Mouse (Mus musculus): ENCODE measurements around the gene Cpe. TPM values are rescaled to one million over a fixed set of nuclear protein-coding genes. Genes with fewer than 3 reads are reported as not detected.
A peak's percentile ranks its signal among the peaks of the same experiment; 100 is the strongest.

Cpe gene
- 100 to 1,000 TPM; 345 to 374 TPM for total RNA-seq (2021)
- long read RNA-seq, experiment 1, transcript Cpe-201 (9 exons, 2,117 nt): major isoform, 545 of 617 reads
- long read RNA-seq, experiment 1, partial matches to known transcripts: 46 of 617 reads
- long read RNA-seq, experiment 1, other reads (novel, unspliced or antisense): 26 of 617 reads
- long read RNA-seq, experiment 2, transcript Cpe-201 (9 exons, 2,117 nt): major isoform, 270 of 296 reads
- long read RNA-seq, experiment 2, partial matches to known transcripts: 15 of 296 reads
- long read RNA-seq, experiment 2, other reads (novel, unspliced or antisense): 11 of 296 reads

GRCm38 (mm10) chr8:64692651-64693201 is at the start of gene Cpe:
Gene Cpe, minus strand, starts transcription at chr8:64693054.
- DNase-seq: peak; percentile 91

DNA sequence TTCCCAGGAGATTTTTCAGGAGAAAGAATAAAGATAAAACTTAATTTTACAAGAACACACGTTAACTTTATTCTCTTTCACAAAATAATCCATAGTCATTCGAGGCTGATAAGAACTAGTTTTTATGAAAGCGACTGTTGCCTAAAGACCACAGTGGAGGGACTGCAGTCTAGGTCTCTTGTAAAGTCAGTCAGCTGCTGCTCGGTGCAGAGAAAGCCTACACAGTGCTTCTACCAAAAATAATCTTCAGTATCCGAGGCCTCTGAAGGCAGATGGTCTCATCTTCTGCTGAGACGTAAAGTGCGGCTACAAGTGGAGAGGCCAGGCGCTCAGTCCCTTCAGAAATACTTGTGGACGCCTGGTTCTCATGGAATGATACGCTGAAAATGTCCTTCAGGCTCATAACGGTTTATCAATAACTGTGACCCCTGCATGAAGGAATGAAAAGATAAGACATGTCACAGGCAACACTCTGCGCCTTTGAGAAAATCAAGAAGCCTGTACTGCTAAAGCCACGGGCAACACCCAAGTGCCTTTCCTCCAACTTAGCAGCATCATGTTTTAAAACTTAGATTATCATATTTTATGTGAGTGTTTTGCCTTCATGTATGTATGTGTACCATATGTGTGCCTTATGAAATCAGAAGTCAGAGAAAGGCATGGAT is 47.8 kb upstream of the Cpe start:
- no peak for DNase-seq

DNA sequence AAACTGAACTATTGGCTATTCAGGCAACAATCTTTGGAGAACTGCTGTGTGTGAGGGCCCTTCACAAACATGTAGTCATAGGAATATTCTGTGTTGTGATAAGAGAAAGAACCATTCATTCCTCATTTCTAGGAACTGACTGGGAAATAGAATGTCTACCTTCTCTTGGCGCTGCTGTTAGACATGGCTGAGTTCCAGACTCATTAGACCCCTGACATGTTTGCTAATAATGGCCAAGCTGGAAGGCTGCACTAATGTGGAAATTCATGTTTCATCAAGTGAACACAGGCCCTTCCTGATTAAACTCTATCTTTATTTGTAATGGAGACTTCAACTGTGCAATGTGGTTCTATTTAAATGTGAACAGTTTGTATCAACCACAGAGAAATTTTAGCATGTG is 46.1 kb upstream of the Cpe start:
- DNase-seq: no peak

DNA sequence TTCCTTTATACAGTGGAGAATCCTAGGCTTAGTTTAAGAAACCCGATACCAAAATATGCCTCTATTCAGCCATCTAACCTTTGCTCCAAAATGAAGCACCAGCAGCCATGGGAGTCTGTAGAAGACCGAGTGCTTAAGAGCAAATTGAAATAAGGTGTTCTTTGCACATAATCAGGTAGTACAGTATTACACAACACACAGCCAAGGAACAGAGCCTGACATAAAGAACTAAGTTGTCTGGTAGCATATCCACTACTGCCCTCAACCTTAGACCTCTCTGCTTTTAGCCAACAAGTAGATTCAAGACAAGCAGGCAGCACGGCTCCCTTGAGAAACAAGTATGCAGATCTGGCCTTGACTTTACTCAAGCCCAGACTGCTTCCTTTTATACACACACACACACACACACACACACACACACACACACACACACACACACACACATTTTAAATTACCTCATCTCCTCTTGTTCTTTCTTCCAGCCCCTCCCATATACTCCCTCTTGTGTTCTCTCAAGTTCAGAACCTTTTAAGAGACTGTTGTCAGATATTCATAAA is 44.0 kb upstream of the Cpe start:
- DNase-seq: no peak

- DNase-seq: peak; percentile 28
Observed at GRCm38 (mm10) chr8:64735161-64735560, 42.3 kb upstream of the Cpe start.

GRCm38 (mm10) chr8:64733271-64733943 is 40.6 kb upstream of the Cpe start, which contains the start of gene Msmo1:
Gene Msmo1, minus strand, starts transcription at chr8:64733792.
- peak; percentile 97 for DNase-seq

GRCm38 (mm10) chr8:64732596-64732995 is 39.7 kb upstream of the Cpe start:
- DNase-seq: no peak

DNA sequence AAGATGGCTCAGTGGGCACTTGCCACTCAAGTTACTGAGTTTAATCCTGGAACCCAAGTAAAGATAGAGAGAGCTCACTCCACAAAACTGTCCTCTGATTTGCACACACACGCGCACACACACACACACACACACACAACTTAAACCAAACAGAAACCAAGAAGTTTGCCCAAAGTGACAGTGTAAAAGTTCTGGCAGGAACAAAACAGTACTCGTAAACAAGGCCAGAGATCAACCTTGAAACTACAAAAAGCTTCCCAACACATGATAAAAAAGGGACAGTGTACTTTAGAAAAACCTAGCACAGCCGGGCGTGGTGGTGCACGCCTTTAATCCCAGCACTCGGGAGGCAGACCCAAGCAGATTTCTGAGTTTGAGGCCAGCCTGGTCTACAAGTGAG is 35.3 kb upstream of the Cpe start:
- DNase-seq: no peak

DNA sequence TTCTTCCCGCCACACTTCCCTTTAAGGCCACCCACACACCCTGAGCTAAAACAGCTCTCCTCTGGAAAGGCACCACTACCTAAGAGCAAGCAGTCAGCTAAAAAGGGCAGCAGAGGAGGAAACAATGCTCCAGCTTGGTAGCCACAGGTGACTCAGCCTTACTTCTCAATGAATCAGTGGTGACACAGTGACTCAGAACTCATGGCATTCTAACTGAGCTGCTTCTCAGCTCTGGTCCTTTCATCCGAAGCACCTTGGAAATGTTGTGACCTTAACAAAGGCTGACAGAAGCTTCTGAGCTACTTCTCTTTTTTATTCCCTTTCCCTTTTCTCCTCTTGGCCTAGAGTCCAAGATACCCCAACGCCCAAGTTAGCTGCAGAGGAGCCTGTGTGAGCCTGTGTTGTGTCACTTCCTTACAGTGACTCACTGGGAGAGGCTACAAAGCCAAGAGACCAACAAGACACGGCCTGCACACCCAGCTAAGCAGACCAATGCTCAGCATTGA is 33.4 kb upstream of the Cpe start:
- DNase-seq: peak; percentile 46

DNA sequence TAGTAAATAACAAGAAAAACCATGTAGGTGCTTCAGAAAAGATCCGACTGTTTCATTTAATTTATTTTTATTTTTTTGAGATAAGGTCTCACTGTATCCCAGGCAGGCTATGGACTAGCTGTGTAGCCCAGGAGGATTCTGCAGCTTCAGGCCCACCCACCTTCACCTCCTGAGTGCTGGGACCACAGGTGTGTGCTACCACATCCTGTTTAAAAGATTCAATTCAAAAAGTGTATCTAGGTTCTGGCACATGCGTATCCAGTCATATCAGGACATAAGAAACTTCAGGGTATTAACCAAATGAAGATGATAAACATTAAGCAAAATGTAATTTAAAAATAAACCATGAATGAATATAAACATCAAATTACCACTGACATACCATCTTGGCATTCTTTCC is 30.4 kb upstream of the Cpe start:
- DNase-seq: no peak

GRCm38 (mm10) chr8:64717868-64718267 is 25.0 kb upstream of the Cpe start:
- no peak for DNase-seq

DNA sequence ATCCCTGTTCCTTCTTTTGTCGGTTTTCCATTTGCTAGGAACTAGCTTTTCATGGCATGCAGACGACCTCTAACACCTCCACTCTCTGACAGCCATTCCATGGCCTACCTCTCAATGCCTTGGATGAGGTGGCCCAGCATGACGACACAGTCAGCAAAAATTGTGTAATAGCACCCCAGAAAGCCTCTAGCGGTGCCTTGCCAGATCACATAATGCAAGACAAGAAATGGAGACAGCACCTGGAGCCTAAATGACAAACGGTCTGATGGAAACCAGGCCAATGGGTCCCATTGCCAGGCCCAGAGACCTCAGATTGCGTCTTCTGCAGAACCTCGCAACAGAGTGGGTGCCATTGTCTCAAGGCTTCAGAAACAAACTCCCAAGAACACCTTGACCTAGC is 19.6 kb upstream of the Cpe start:
- DNase-seq: no peak

- no peak for DNase-seq
Observed at GRCm38 (mm10) chr8:64711544-64711943, 18.7 kb upstream of the Cpe start.

DNA sequence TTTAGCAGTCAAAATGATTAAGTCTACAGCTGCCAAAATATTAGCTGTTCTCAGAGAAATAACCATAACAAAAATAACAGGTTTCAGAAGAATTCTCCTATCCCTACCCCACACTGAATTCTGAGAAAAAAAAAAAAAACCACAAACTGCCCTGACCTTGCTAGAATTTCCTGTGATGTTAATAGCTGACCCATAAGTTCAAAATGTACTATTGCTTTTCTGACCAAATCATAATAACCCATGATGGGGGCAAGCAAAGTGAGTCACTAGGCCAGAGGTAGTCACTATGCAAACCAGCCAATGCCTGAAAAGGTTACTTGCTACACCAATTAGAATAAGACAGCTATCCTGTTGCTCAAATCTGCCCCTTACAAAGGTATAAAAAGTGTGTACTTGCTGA is 14.6 kb upstream of the Cpe start:
- DNase-seq: no peak

GRCm38 (mm10) chr8:64703191-64703590 is 10.3 kb upstream of the Cpe start:
- no peak for DNase-seq

GRCm38 (mm10) chr8:64691591-64692401 is 1.1 kb downstream of the Cpe start:
- DNase-seq: no peak

GRCm38 (mm10) chr8:64690845-64691244 is 2.0 kb downstream of the Cpe start:
- no peak for DNase-seq

GRCm38 (mm10) chr8:64690306-64690705 is 2.5 kb downstream of the Cpe start:
- DNase-seq: no peak

DNA sequence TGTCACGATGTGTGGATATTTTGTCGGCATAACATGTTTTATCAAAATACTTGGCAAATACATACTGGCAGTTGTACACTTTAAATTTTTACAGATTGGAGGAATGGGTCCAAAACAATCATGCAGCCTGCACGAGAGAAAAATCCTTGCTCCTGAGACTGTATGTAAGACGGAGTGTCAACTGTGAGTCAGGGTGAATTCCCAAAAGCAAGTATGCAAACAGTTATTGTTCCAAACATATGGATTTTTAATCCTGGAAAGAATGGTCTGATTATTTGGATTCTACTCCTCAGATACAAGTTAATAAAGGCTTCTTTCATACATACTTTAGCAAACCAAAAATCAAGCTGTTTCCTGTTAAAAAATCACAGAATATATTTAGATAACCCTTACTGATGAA is 4.1 kb downstream of the Cpe start:
- DNase-seq: no peak

- DNase-seq: peak; percentile 31
Observed at GRCm38 (mm10) chr8:64688161-64688560, 4.7 kb downstream of the Cpe start.

- DNase-seq: no peak
Observed at GRCm38 (mm10) chr8:64682501-64682900, 10.4 kb downstream of the Cpe start.

GRCm38 (mm10) chr8:64676381-64676780 is 16.5 kb downstream of the Cpe start:
- no peak for DNase-seq
